Mouse (Mus musculus): Measurements from ENCODE around the gene Abcb1a. TPM values are rescaled to one million over a fixed set of nuclear protein-coding genes. Genes with fewer than 3 reads are reported as not detected.

Gene Abcb1a
- polyA plus RNA-seq (2015; fragmentation: Illumina TruSeq; extraction: RNeasy Lipid Tissue Mini Kit (QIAGEN cat#74804); ENCODE audit: insufficient read depth, low read depth, low replicate concordance) = 5.2 TPM

DNA sequence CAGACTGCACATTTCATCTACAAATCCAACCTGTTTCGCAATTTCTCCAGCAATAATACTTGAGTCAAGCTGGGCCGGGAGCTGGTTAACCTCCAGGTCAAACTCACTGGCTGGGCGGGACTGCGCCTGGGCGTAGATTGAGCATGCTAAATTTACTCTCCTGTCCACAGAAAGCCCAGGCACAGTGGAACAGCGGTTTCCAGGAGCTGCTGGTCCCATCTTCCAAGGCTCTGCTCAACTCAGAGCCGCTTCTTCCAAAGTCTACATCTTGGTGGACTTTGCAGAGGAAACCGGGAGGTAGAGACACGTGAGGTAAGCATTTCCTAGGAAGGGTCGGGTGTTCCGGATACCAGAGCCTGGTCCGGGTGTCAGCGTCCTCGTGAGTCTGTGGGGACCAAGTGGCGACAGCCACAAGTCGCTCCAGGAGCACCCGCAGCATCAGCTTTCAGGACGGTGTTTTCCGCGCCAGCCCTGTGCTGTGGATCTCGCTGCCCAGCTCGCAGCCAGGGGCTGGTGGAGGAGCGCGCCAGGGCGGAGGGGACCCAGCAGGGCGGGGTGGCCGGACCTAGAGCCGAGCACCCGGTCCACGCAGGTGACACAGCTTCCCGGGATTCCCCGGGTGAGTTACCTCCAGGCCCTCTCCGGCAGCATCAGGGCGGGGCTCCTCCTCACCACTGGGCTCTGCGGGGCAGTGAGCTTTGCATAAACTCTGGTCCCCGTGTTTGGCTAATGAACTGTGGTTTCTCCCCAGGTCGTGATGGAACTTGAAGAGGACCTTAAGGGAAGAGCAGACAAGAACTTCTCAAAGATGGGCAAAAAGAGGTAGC lies at the start of gene Abcb1a:
Gene Abcb1a (plus strand): TSS at position 167 of the 827 bp plus-strand sequence.

GRCm38 (mm10) chr5:8622596-8623231 lies 37.2 kb upstream of the Abcb1a start, which contains the start of gene Rundc3b:
Gene Rundc3b (minus strand): TSS chr5:8622952.

Other genes starting within 250 kb of the Abcb1a start
- gene Dbf4, start 237.4 kb upstream of the Abcb1a start, polyA plus RNA-seq (2015; fragmentation: Illumina TruSeq; extraction: RNeasy Lipid Tissue Mini Kit (QIAGEN cat#74804); ENCODE audit: insufficient read depth, low read depth, low replicate concordance) = 0.78 TPM
- 3.2 TPM for gene Slc25a40, start 237.2 kb upstream of the Abcb1a start, polyA plus RNA-seq (2015; fragmentation: Illumina TruSeq; extraction: RNeasy Lipid Tissue Mini Kit (QIAGEN cat#74804); ENCODE audit: insufficient read depth, low read depth, low replicate concordance)
- gene Rundc3b, start 37.1 kb upstream of the Abcb1a start, polyA plus RNA-seq (2015; fragmentation: Illumina TruSeq; extraction: RNeasy Lipid Tissue Mini Kit (QIAGEN cat#74804); ENCODE audit: insufficient read depth, low read depth, low replicate concordance) = 1.3 TPM
- gene Abcb1b, start 138.1 kb downstream of the Abcb1a start, polyA plus RNA-seq (2015; fragmentation: Illumina TruSeq; extraction: RNeasy Lipid Tissue Mini Kit (QIAGEN cat#74804); ENCODE audit: insufficient read depth, low read depth, low replicate concordance) = 5.6 TPM
- gene Abcb4, start 233.6 kb downstream of the Abcb1a start, polyA plus RNA-seq (2015; fragmentation: Illumina TruSeq; extraction: RNeasy Lipid Tissue Mini Kit (QIAGEN cat#74804); ENCODE audit: insufficient read depth, low read depth, low replicate concordance) = 1.2 TPM